Mouse (Mus musculus) liver, adult 2 months (tissue): Measurements from ENCODE around the gene Bbs12.

Experiments used
- CTCF ChIP-seq: fragments of 200-500 bp; IDR thresholded peaks from 2 replicates; pipeline ENCODE4 v1.5.1; 2011; ENCODE audit warnings: low read depth, low read length, control low read depth
- POLR2A ChIP-seq: fragments of 200-500 bp; IDR thresholded peaks from 2 replicates; pipeline ENCODE4 v1.6.1; 2011; ENCODE audit warnings: low read length, control low read depth; ENCODE audit not compliant: insufficient read depth; ENCODE audit errors: extremely low read depth

GRCm38 (mm10) chr3:37326627-37327026, 14.3 kb downstream of the Bbs12 start:
- no peak for TF ChIP-seq CTCF
- TF ChIP-seq POLR2A = no peak
